Mouse (Mus musculus): Measurements from ENCODE around the gene Nfkb1.

DNA sequence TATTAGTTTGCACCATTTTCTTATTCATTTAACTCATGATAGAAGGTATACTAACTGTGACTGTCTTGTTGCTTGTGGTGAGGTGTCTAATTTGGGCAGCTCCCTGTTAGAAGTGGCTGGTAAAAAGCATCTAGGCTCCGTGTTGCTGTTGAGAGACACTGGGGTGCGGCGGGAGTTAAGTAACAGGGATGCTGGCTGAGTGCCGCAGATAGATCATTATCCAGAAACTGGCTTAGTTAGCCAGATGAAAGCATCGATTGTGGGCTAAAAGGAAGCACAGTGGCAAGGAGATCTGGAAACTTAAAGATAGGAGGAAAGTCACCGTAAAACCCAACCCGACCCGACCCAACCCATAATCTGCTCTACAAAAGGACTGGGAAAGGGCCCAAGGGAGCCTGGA, 49.4 kb upstream of the Nfkb1 start:
- TF ChIP-seq CTCF (IDR thresholded peaks at IDR 0.05; ENCODE audit: insufficient read depth, low read depth, low read length), result no peak
- TF ChIP-seq POLR2A (IDR thresholded peaks at IDR 0.05; ENCODE audit: insufficient read depth, low read depth, low read length), result no peak

All from olfactory bulb, adult 2 months (tissue).